Mouse (Mus musculus) left cerebral cortex, adult 11 months (tissue): Measurements from ENCODE around the gene Itih5.

Source experiments
- DNase-seq: peaks from one replicate; pipeline ENCODE4 v3.0.0; 2022; ENCODE audit warnings: low spot score

The Itih5 gene

GRCm38 (mm10) chr2:10168016-10168415 lies 14.6 kb downstream of the Itih5 start:
- no peak for DNase-seq

- DNase-seq, result no peak
Observed at GRCm38 (mm10) chr2:10169991-10170390, 16.6 kb downstream of the Itih5 start.

- no peak for DNase-seq
Observed at GRCm38 (mm10) chr2:10193553-10193952, 40.2 kb downstream of the Itih5 start.

- DNase-seq, result no peak
Observed at GRCm38 (mm10) chr2:10195162-10195561, 41.8 kb downstream of the Itih5 start.

GRCm38 (mm10) chr2:10199326-10199725 lies 46.0 kb downstream of the Itih5 start:
- DNase-seq, result no peak

GRCm38 (mm10) chr2:10200736-10201285 lies 47.4 kb downstream of the Itih5 start:
- DNase-seq, result no peak

- no peak for DNase-seq
Observed at GRCm38 (mm10) chr2:10204301-10204700, 50.9 kb downstream of the Itih5 start.

GRCm38 (mm10) chr2:10213468-10213867 lies 60.1 kb downstream of the Itih5 start:
- no peak for DNase-seq

GRCm38 (mm10) chr2:10215876-10216565 lies 62.6 kb downstream of the Itih5 start:
- no peak for DNase-seq

GRCm38 (mm10) chr2:10216566-10217247 lies 63.3 kb downstream of the Itih5 start:
- peak; percentile 15 for DNase-seq

- no peak for DNase-seq
Observed at GRCm38 (mm10) chr2:10221862-10222261, 68.5 kb downstream of the Itih5 start.

- no peak for DNase-seq
Observed at GRCm38 (mm10) chr2:10226907-10227306, 73.5 kb downstream of the Itih5 start.

GRCm38 (mm10) chr2:10231971-10232370 lies 78.6 kb downstream of the Itih5 start:
- DNase-seq, result no peak

GRCm38 (mm10) chr2:10236554-10236953 lies 83.2 kb downstream of the Itih5 start:
- no peak for DNase-seq

GRCm38 (mm10) chr2:10242970-10243369 lies 89.6 kb downstream of the Itih5 start:
- DNase-seq, result no peak

- DNase-seq, result no peak
Observed at GRCm38 (mm10) chr2:10250441-10250840, 97.1 kb downstream of the Itih5 start.

GRCm38 (mm10) chr2:10250926-10251325 lies 97.6 kb downstream of the Itih5 start:
- DNase-seq, result no peak

- DNase-seq, result no peak
Observed at GRCm38 (mm10) chr2:10251466-10251865, 98.1 kb downstream of the Itih5 start.

- no peak for DNase-seq
Observed at GRCm38 (mm10) chr2:10252016-10252415, 98.6 kb downstream of the Itih5 start.

GRCm38 (mm10) chr2:10253351-10253750 lies 100.0 kb downstream of the Itih5 start:
- no peak for DNase-seq

GRCm38 (mm10) chr2:10256949-10257348 lies 103.6 kb downstream of the Itih5 start:
- no peak for DNase-seq

GRCm38 (mm10) chr2:10258312-10258711 lies 104.9 kb downstream of the Itih5 start:
- no peak for DNase-seq

GRCm38 (mm10) chr2:10260109-10260508 lies 106.7 kb downstream of the Itih5 start:
- DNase-seq, result no peak
